Mouse (Mus musculus) liver, postnatal 0 days (tissue): ENCODE measurements at regions not wholly inside any gene's neighbourhood (a gene's known extent, or its start where the extent isn't known, plus 50 kb on each side); places are given as distances from the start of the nearest gene placed in this dataset.

Experiments
- ATAC-seq: fragments of 200-750 bp; cut with Nextera tagmentation; 2 replicates; pipeline ENCODE4 v1.8.0; 2017; ENCODE audit warnings: mild to moderate bottlenecking, moderate library complexity
- DNase-seq: peaks from one replicate; pipeline ENCODE4 v3.0.0-alpha.2; 2016
- H3K27ac ChIP-seq: fragments of 300-500 bp; sonication (generic); 2 replicates; pipeline ENCODE4 v1.5.1; 2014; ENCODE audit warnings: antibody characterized with exemption, moderate library complexity, mild to moderate bottlenecking, low read depth
- H3K27me3 ChIP-seq: fragments of 300-500 bp; sonication (generic); 2 replicates; pipeline ENCODE4 v1.6.1; 2014; ENCODE audit warnings: low read length, control low read depth, mixed read lengths; ENCODE audit not compliant: insufficient read depth
- H3K36me3 ChIP-seq: fragments of 300-500 bp; sonication (generic); replicated peaks from 2 replicates; pipeline ENCODE4 v1.6.1; 2014; ENCODE audit warnings: mild to moderate bottlenecking, control low read depth, low read length, moderate library complexity, mixed read lengths; ENCODE audit not compliant: insufficient read depth
- H3K4me1 ChIP-seq: fragments of 300-500 bp; sonication (generic); 2 replicates; pipeline ENCODE4 v1.6.1; 2014; ENCODE audit warnings: antibody characterized with exemption, mild to moderate bottlenecking, control low read depth; ENCODE audit not compliant: insufficient read depth
- H3K4me2 ChIP-seq: fragments of 300-500 bp; sonication (generic); 2 replicates; pipeline ENCODE4 v1.6.1; 2014; ENCODE audit warnings: low read depth, mild to moderate bottlenecking, low read length, moderate library complexity, mixed read lengths
- H3K4me3 ChIP-seq: fragments of 300-500 bp; sonication (generic); 2 replicates; pipeline ENCODE4 v1.5.1; 2014; ENCODE audit warnings: low read depth, low read length
- H3K9ac ChIP-seq: fragments of 300-500 bp; sonication (generic); replicated peaks from 2 replicates; pipeline ENCODE4 v1.6.1; 2014; ENCODE audit warnings: mild to moderate bottlenecking, moderate library complexity
- H3K9me3 ChIP-seq: fragments of 300-500 bp; sonication (generic); 2 replicates; pipeline ENCODE4 v1.6.1; 2016; ENCODE audit warnings: mild to moderate bottlenecking, control low read depth, low read length, mixed read lengths
- CTCF ChIP-seq: sonication (generic); IDR thresholded peaks from 2 replicates; pipeline ENCODE4 v1.5.1; 2016; ENCODE audit warnings: antibody characterized with exemption, low read depth
- EP300 ChIP-seq: IDR thresholded peaks from 2 replicates; pipeline ENCODE4 v1.6.1; 2016; ENCODE audit warnings: antibody characterized with exemption, low read depth, mild to moderate bottlenecking
- WGBS: fragments of 180-500 bp; shearing (Covaris S2); extraction: QIAGEN DNeasy Blood & Tissue Kit; methylation state at CpG from one replicate; pipeline ENCODE4 v1.1.7; 2014; ENCODE audit not compliant: insufficient replicate concordance; 5-methylcytosine and 5-hydroxymethylcytosine counted together

- no peak overlapping the region for H3K4me3 ChIP-seq
- ATAC-seq (peak; percentile 51; the same call in 1 of the 2 replicates), DNase-seq (no peak)
- H3K4me2 ChIP-seq = 0 out of 2 replicates have a peak overlapping the region, but pooled peaks have one; percentile 1
- no peaks in the 10 kb centered on the region for H3K9me3 ChIP-seq
- no peak for TF ChIP-seq CTCF
- TF ChIP-seq EP300 = no peak
- H3K27me3 ChIP-seq = no peaks in the 10 kb centered on the region
- H3K4me1 ChIP-seq = no peaks in the 10 kb centered on the region
- H3K36me3 ChIP-seq = no peaks in the 10 kb centered on the region
- no peak overlapping the region for H3K9ac ChIP-seq
- WGBS = 45% methylated on average over 7 of the region's 7 CpGs
- no peak overlapping the region for H3K27ac ChIP-seq
Measured at GRCm38 (mm10) chr2:159725158-159726076, 608.5 kb downstream of the Gm826 start.

- H3K4me2 ChIP-seq = no peak overlapping the region
- WGBS = 40% methylated on average over 3 of the region's 3 CpGs
- no peak overlapping the region for H3K9ac ChIP-seq
- ATAC-seq (no peak), DNase-seq (no peak)
- H3K27me3 ChIP-seq = no peaks in the 10 kb centered on the region
- no peak for TF ChIP-seq CTCF
- H3K4me3 ChIP-seq = no peak overlapping the region
- no peak overlapping the region for H3K27ac ChIP-seq
- no peaks in the 10 kb centered on the region for H3K9me3 ChIP-seq
- H3K36me3 ChIP-seq = no peaks in the 10 kb centered on the region
- peaks cover 7% of the 10 kb centered on the region; the same call in 1 of the 2 replicates for H3K4me1 ChIP-seq
Measured at GRCm38 (mm10) chr2:159729301-159729700, 604.7 kb downstream of the Gm826 start.

- no peak; the same call in 1 of the 2 replicates for ATAC-seq
- 52% methylated on average over 8 of the region's 8 CpGs for WGBS
- peaks cover 7% of the 10 kb centered on the region; the same call in 1 of the 2 replicates for H3K4me1 ChIP-seq
- no peak for DNase-seq
- H3K27ac ChIP-seq = no peak overlapping the region
- H3K4me2 ChIP-seq = no peak overlapping the region
- H3K36me3 ChIP-seq = no peaks in the 10 kb centered on the region
- H3K27me3 ChIP-seq = no peaks in the 10 kb centered on the region
- H3K9me3 ChIP-seq = no peaks in the 10 kb centered on the region
- H3K4me3 ChIP-seq = no peak overlapping the region
- H3K9ac ChIP-seq = no peak overlapping the region
- TF ChIP-seq EP300 = no peak
- no peak for TF ChIP-seq CTCF
Measured at GRCm38 (mm10) chr2:159730221-159730620, 603.7 kb downstream of the Gm826 start.

GRCm38 (mm10) chr2:159731305-159731704 is 602.7 kb downstream of the Gm826 start:
- no peak for DNase-seq

GRCm38 (mm10) chr2:159732413-159732812 is 601.5 kb downstream of the Gm826 start:
- DNase-seq (no peak), ATAC-seq (peak; percentile 64)
- Histone ChIP-seq H3K9ac (no peak overlapping the region), H3K36me3 (no peaks in the 10 kb centered on the region), H3K4me1 (peaks cover 7% of the 10 kb centered on the region; the same call in 1 of the 2 replicates), H3K4me2 (no peak overlapping the region), H3K27ac (no peak overlapping the region), H3K9me3 (no peaks in the 10 kb centered on the region), H3K27me3 (no peaks in the 10 kb centered on the region), H3K4me3 (no peak overlapping the region)
- WGBS = 18% methylated on average over 3 of the region's 3 CpGs
- TF ChIP-seq CTCF (no peak), EP300 (no peak)

More at GRCm38 (mm10) chr2:159731305-159731704, 602.7 kb downstream of the Gm826 start:
- Histone ChIP-seq H3K4me3 (no peak overlapping the region), H3K9ac (no peak overlapping the region), H3K9me3 (no peaks in the 10 kb centered on the region), H3K36me3 (no peaks in the 10 kb centered on the region), H3K4me1 (peaks cover 7% of the 10 kb centered on the region; the same call in 1 of the 2 replicates), H3K27me3 (no peaks in the 10 kb centered on the region), H3K4me2 (no peak overlapping the region), H3K27ac (no peak overlapping the region)
- TF ChIP-seq EP300 (no peak), CTCF (no peak)
- ATAC-seq = no peak

- Histone ChIP-seq H3K9ac (no peak overlapping the region), H3K9me3 (no peaks in the 10 kb centered on the region), H3K36me3 (no peaks in the 10 kb centered on the region), H3K4me2 (no peak overlapping the region), H3K27me3 (no peaks in the 10 kb centered on the region), H3K27ac (no peak overlapping the region), H3K4me3 (no peak overlapping the region), H3K4me1 (peaks cover 7% of the 10 kb centered on the region; the same call in 1 of the 2 replicates)
- TF ChIP-seq EP300 = no peak
- TF ChIP-seq CTCF = no peak
- no peak for ATAC-seq
- 57% methylated on average over 5 of the region's 5 CpGs for WGBS
- DNase-seq = no peak
Measured at GRCm38 (mm10) chr2:159734576-159734975, 599.4 kb downstream of the Gm826 start.
